Mouse (Mus musculus) testis, adult 2 months (tissue): ENCODE data around the gene Chchd3.

Experiments used
- CTCF ChIP-seq: fragments of 200-500 bp; IDR thresholded peaks from 2 replicates; pipeline ENCODE4 v1.5.1; 2012; ENCODE audit warnings: low read depth, mild to moderate bottlenecking, inconsistent platforms, low read length, moderate library complexity; ENCODE audit not compliant: control insufficient read depth, insufficient read depth, insufficient replicate concordance
- POLR2A ChIP-seq: fragments of 200-500 bp; IDR thresholded peaks from 2 replicates; pipeline ENCODE4 v1.6.1; 2012; ENCODE audit warnings: low read depth, mild to moderate bottlenecking, inconsistent platforms, low read length, moderate library complexity; ENCODE audit not compliant: control insufficient read depth

- TF ChIP-seq CTCF, result no peak
- no peak for TF ChIP-seq POLR2A
Measured at GRCm38 (mm10) chr6:32845463-32845862, 214.6 kb downstream of the Chchd3 start.
